Mouse (Mus musculus) midbrain, embryonic 16.5 days (tissue): ENCODE results near the gene Camta1. TPM values are rescaled to one million over a fixed set of nuclear protein-coding genes. Genes with fewer than 3 reads are reported as not detected.

ENCODE experiments used
- ATAC-seq: fragments of 200-750 bp; cut with Nextera tagmentation; 2 replicates; pipeline ENCODE4 v1.8.0; 2017; ENCODE audit warnings: moderate TSS enrichment
- H3K27ac ChIP-seq: fragments of 300-500 bp; sonication (generic); 2 replicates; pipeline ENCODE4 v1.5.1; 2014; ENCODE audit warnings: mild to moderate bottlenecking, low read length, mixed read lengths
- H3K27me3 ChIP-seq: fragments of 300-500 bp; sonication (generic); 2 replicates; pipeline ENCODE4 v1.6.1; 2014; ENCODE audit warnings: low read depth, low read length, mixed read lengths; ENCODE audit not compliant: control insufficient read depth, insufficient read depth
- H3K36me3 ChIP-seq: fragments of 300-500 bp; sonication (generic); 2 replicates; pipeline ENCODE4 v1.6.1; 2014; ENCODE audit warnings: mild to moderate bottlenecking, low read length, moderate library complexity, mixed read lengths; ENCODE audit not compliant: control insufficient read depth, insufficient read depth
- H3K4me1 ChIP-seq: fragments of 300-500 bp; sonication (generic); 2 replicates; pipeline ENCODE4 v1.6.1; 2014; ENCODE audit warnings: mild to moderate bottlenecking, low read length, mixed read lengths; ENCODE audit not compliant: control insufficient read depth, insufficient read depth
- H3K4me2 ChIP-seq: fragments of 300-500 bp; sonication (generic); 2 replicates; pipeline ENCODE4 v1.6.1; 2014; ENCODE audit warnings: mild to moderate bottlenecking, low read length, mixed read lengths
- H3K4me3 ChIP-seq: fragments of 300-500 bp; sonication (generic); 2 replicates; pipeline ENCODE4 v1.5.1; 2014; ENCODE audit warnings: low read depth, mild to moderate bottlenecking, low read length, moderate library complexity, mixed read lengths
- H3K9ac ChIP-seq: fragments of 300-500 bp; sonication (generic); 2 replicates; pipeline ENCODE4 v1.6.1; 2014; ENCODE audit warnings: low read depth, low read length, mixed read lengths
- H3K9me3 ChIP-seq: fragments of 300-500 bp; sonication (generic); replicated peaks from 2 replicates; pipeline ENCODE4 v1.6.1; 2014; ENCODE audit warnings: mild to moderate bottlenecking, low read length, mixed read lengths; ENCODE audit not compliant: control insufficient read depth, poor library complexity, severe bottlenecking
- whole genome bisulfite sequencing: fragments of 180-500 bp; shearing (Covaris S2); extraction: QIAGEN DNeasy Blood & Tissue Kit; methylation state at CpG from one replicate; pipeline ENCODE4 v1.1.7; 2014; 5-methylcytosine and 5-hydroxymethylcytosine counted together
- polyA plus RNA-seq: library from polyadenylated mRNA; unstranded; fragments of >200 nt; fragmentation: Nextera tagmentation; extraction: Ambion mirVana; gene quantifications from 2 replicates; pipeline ENCODE4 v1.2.1, GENCODE M21; 2015

Camta1 gene
- polyA plus RNA-seq, 1 experiment from 2014 or later: 159 TPM

DNA sequence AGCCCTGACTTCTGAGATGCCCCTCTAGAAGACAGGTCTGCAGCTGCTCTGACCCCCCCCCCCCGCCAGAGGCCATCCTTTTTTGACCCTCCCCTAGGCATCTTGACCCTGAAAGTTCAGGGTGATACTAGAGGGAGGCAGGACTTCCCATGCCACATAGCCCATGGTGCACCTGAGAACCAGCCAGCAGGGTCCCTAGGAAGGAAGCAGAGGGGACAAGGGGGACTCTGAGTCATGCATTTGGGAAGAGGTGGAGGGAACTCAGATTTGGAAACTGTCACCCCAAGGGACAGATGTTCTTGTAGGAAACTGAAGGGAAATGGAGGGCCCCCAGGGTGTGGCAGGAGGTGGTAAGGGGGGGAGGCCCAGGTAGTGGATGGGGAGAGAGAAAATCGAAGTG, 723.1 kb downstream of the Camta1 start:
- H3K36me3 ChIP-seq: no peaks in the 10 kb centered on the region
- peak overlapping the region; percentile 47; the same call in 1 of the 2 replicates for H3K4me2 ChIP-seq
- peak overlapping the region; percentile 90 for H3K27ac ChIP-seq
- ATAC-seq: no peak
- peaks cover 36% of the 10 kb centered on the region for H3K4me1 ChIP-seq
- H3K27me3 ChIP-seq: no peaks in the 10 kb centered on the region
- peak overlapping the region; percentile 52 for H3K9ac ChIP-seq
- WGBS: 10% methylated on average over 2 of the region's 2 CpGs
- H3K9me3 ChIP-seq: no peaks in the 10 kb centered on the region
- H3K4me3 ChIP-seq: no peak overlapping the region

DNA sequence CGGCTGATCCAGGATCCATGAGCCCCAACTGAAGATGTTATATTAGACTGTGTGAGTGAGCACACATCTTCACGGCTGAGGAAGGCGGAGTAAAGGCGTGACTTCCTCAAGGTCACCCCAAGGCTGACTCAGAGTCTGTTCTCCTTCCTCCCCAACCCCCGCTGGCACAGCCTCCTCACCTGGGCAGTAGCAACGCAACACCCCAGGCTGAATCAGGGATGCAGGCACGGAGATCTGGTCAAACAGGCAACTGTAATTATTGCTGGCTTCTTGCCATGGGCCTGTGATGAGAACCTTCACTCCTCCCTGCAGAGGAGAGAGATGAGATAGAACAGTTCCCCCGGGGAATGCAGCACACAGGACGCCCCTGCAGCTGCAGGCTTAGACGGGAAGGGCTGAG, 723.5 kb downstream of the Camta1 start:
- H3K27me3 ChIP-seq: no peaks in the 10 kb centered on the region
- 0 out of 2 replicates have a peak overlapping the region, but pooled peaks have one; percentile 52 for H3K9ac ChIP-seq
- ATAC-seq: no peak
- H3K9me3 ChIP-seq: no peaks in the 10 kb centered on the region
- H3K4me3 ChIP-seq: no peak overlapping the region
- WGBS: 21% methylated on average over 10 of the region's 10 CpGs
- peak overlapping the region; percentile 47 for H3K4me2 ChIP-seq
- H3K4me1 ChIP-seq: peaks cover 36% of the 10 kb centered on the region
- peak overlapping the region; percentile 90 for H3K27ac ChIP-seq
- no peaks in the 10 kb centered on the region for H3K36me3 ChIP-seq

DNA sequence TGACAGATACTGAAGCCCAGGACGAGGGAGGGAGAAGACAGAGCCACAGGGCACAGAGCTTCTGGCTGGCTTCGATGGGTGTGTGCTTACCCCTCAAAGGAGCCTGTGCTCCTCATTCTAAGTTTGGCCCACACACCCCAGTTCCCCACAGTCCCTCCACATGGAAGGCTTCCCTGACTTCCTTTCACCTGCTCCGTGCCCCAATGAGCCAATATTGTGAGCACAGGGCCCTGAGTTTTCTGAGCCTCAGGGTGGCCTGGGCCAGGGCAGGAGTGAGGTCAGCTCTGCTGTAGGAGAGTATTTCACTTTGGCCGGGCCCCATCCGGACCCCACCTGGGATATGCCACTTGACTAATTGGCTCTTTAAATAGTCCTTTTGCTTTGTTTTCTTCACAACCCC, 724.0 kb downstream of the Camta1 start:
- Histone ChIP-seq H3K36me3 (no peaks in the 10 kb centered on the region), H3K27ac (peak overlapping the region; percentile 90), H3K4me3 (no peak overlapping the region), H3K9ac (no peak overlapping the region; the same call in 1 of the 2 replicates), H3K9me3 (no peaks in the 10 kb centered on the region), H3K27me3 (no peaks in the 10 kb centered on the region), H3K4me1 (peaks cover 36% of the 10 kb centered on the region), H3K4me2 (peak overlapping the region; percentile 47)
- 57% methylated on average over 5 of the region's 5 CpGs for WGBS
- ATAC-seq: no peak

DNA sequence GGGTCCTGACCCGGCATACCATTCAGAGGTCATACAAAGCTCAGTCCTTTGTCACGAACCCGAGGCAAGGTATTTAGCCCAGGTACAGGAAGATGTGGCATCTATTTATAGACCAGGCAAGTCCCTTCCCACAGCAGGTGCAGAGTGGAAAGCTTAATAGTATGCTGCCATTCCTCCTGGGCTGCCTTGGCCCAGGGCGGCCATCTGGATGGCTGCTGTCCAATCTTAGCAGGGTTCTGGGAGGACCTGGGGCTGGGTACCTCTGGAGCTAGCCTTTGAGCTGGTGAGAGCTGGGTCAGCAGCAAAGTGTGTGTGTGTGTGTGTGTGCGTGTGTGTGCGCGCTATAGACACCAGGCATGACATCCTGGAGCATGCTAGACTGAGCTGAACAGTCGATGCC, 726.2 kb downstream of the Camta1 start:
- no peak overlapping the region for H3K4me2 ChIP-seq
- ATAC-seq: no peak
- H3K27me3 ChIP-seq: no peaks in the 10 kb centered on the region
- WGBS: 88% methylated on average over 8 of the region's 8 CpGs
- H3K4me1 ChIP-seq: peaks cover 35% of the 10 kb centered on the region
- no peak overlapping the region for H3K27ac ChIP-seq
- no peak overlapping the region for H3K9ac ChIP-seq
- no peaks in the 10 kb centered on the region for H3K36me3 ChIP-seq
- no peak overlapping the region for H3K4me3 ChIP-seq
- no peaks in the 10 kb centered on the region for H3K9me3 ChIP-seq

DNA sequence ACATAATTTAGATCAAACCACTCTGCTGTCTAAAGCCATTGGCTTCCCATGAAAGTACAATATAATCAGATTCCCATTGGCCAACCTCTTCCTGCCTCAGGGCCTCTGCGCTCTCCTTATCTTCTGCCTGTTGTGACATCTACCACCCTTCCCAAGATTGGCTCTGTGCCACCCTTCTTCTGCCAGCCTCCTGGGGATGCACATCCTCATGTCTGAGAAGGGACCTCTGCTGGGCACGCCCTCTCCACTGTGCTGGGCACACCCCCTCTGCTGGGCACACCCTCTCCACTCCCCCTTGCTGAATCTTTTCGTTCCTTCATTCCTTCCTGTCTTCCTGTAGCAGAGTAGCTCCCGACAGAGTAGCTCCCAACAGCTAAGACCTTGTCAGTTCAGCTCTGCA, 727.9 kb downstream of the Camta1 start:
- Histone ChIP-seq H3K27me3 (no peaks in the 10 kb centered on the region), H3K9ac (no peak overlapping the region), H3K9me3 (no peaks in the 10 kb centered on the region), H3K4me3 (no peak overlapping the region), H3K36me3 (no peaks in the 10 kb centered on the region), H3K4me2 (no peak overlapping the region), H3K27ac (no peak overlapping the region), H3K4me1 (peaks cover 31% of the 10 kb centered on the region)
- no peak for ATAC-seq
- 74% methylated on average over 4 of the region's 4 CpGs for WGBS

DNA sequence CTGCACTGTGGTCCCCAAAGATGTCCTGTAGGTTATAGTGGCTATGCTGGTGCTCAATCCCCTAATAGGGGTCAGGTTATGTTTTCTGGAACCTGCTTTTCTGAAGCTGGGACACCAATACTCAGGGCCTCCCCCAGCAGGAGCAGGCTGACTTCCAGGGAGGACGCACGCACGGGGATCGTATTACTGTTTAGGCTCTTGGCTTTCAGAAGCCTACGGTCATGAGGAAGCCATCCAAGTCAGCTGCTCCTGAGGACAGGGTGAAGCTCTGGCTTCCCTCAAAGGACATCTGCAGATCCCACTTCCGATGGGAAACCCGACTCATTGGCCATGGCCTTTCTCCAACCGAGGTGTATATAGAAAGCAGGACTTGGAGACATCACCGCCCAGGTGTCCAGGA, 729.2 kb downstream of the Camta1 start:
- H3K4me2 ChIP-seq: no peak overlapping the region
- no peak overlapping the region for H3K9ac ChIP-seq
- H3K9me3 ChIP-seq: no peaks in the 10 kb centered on the region
- H3K4me1 ChIP-seq: peaks cover 24% of the 10 kb centered on the region
- H3K36me3 ChIP-seq: no peaks in the 10 kb centered on the region
- H3K27me3 ChIP-seq: no peaks in the 10 kb centered on the region
- no peak overlapping the region for H3K4me3 ChIP-seq
- no peak for ATAC-seq
- 85% methylated on average over 9 of the region's 9 CpGs for WGBS
- no peak overlapping the region for H3K27ac ChIP-seq

DNA sequence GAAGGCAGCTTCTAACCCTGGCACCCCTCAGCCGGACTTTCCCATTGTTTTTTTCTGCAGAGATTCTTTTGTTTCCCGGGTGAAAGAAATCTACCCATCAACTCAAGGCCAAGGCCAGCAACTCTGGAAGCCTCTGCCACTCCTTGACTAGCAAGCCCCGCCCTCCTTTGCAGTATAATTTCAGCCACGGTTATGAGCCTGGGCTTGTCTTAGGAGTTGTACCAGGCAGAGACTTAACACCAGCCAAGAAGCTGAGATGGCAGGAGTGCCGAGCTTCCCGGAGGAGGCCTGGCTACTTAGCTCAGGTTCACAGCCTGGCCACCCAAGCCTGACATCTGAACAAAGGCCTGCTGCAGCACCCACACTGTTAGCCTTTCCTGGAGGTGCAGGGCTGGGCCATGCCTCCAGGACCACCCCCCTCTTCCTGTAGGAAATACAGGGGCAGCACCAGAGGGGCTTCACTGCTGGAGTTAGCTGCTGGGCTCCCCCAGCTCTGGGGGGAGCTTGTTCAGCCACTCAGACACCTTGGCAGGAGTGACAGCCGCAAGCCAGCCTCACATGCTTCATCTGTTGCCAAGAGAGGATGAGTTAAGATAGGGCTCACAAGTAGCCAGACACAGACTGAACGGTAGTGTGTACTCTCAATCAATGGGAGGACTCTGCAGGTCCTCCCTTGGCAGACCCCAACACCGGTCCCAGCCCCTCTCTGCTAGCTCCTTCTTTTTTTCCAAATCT, 730.8 kb downstream of the Camta1 start:
- H3K4me2 ChIP-seq: no peak overlapping the region
- no peak overlapping the region for H3K4me3 ChIP-seq
- H3K4me1 ChIP-seq: peaks cover 36% of the 10 kb centered on the region
- WGBS: 47% methylated on average over 9 of the region's 9 CpGs
- no peaks in the 10 kb centered on the region for H3K36me3 ChIP-seq
- H3K9me3 ChIP-seq: no peaks in the 10 kb centered on the region
- H3K27me3 ChIP-seq: no peaks in the 10 kb centered on the region
- H3K9ac ChIP-seq: peak overlapping the region; percentile 42; the same call in 1 of the 2 replicates
- peak overlapping the region; percentile 100 for H3K27ac ChIP-seq
- no peak for ATAC-seq

DNA sequence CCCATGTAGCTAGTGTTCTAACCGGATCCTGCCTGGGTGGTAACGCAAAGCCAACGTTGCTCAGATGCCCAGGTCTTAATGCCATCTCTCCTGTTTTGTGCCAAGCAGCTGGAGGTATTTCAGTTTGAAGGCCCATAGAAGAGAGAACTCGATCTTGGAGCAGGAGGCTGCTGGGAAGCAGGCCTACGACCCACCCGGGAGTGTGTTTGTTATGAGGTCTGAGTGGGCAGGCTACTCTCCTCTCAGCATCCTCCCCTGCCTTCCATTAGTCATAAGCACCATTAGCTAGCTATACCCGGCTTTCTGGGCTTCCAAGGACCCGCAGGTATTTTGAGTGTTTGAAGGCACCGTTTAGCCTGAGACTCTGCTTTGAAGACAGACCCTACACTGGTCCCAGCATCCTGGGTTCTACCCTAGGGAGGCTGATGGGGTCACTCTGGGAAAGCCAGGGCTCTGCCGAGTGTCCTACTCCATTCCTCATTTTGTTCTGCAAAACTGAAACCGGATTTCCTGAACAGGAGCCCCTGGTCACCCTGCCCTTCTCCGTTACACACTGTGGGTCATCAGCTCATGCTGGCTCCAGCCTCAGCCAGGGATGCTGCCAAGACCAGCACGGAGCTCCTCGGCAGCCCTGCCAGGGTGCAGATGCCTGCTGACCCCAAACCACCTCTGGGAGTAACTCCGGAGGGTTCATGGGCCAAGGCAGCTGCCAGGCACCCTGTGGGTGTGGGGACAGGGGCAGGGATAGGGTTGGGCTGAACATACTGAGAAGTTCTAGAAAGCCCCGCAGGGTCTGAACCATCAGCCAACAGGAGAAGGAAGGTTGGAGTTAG, 731.7 kb downstream of the Camta1 start:
- Histone ChIP-seq H3K4me1 (peaks cover 41% of the 10 kb centered on the region), H3K9me3 (no peaks in the 10 kb centered on the region), H3K4me2 (peak overlapping the region; percentile 89), H3K27ac (peak overlapping the region; percentile 100), H3K4me3 (peak overlapping the region; percentile 51), H3K9ac (peak overlapping the region; percentile 93), H3K36me3 (no peaks in the 10 kb centered on the region), H3K27me3 (no peaks in the 10 kb centered on the region)
- ATAC-seq: no peak
- 55% methylated on average over 16 of the region's 16 CpGs for WGBS
